Mouse (Mus musculus) layer of hippocampus, adult 9-10 months (tissue): ENCODE measurements around the gene Pkib.

Experiments
- DNase-seq: peaks from one replicate; pipeline ENCODE4 v3.0.0; 2022; ENCODE audit warnings: low spot score

Gene Pkib

GRCm38 (mm10) chr10:57740733-57741132 is 109.0 kb downstream of the Pkib start:
- no peak for DNase-seq

GRCm38 (mm10) chr10:57741351-57741750 is 109.6 kb downstream of the Pkib start:
- no peak for DNase-seq

- DNase-seq: no peak
Measured at GRCm38 (mm10) chr10:57743045-57743444, 111.3 kb downstream of the Pkib start.

GRCm38 (mm10) chr10:57743606-57744016 is 111.8 kb downstream of the Pkib start:
- peak; percentile 75 for DNase-seq

DNA sequence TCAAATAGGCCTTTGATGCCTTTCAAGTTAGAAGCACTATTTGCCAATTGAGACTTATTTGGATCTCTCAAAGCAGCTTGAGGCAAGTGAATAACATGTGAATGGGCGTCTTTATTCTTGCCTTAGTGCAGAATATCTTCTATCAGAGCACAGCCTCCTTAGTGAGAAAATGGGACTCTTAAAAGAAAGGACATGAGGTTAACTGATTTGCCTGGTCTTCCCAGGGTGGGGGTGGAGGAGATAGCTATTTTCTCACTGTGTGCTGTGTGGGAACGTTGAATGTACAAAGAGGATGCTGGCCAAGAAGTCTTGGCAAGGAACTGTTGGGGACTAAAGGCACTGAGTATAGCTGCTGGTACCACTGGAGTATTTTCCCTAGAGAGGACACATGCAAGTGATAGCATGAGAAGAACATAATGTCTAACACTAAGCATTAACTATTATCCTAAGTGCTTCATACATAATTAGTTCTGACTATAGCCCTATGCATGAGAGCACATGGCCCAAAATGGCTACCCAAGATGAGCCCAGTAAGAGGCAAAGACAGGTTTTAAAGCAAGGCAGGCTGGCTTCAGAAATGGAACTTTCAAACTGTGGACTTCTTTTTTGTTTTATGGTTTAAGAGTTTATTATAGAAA is 112.5 kb downstream of the Pkib start:
- no peak for DNase-seq

DNA sequence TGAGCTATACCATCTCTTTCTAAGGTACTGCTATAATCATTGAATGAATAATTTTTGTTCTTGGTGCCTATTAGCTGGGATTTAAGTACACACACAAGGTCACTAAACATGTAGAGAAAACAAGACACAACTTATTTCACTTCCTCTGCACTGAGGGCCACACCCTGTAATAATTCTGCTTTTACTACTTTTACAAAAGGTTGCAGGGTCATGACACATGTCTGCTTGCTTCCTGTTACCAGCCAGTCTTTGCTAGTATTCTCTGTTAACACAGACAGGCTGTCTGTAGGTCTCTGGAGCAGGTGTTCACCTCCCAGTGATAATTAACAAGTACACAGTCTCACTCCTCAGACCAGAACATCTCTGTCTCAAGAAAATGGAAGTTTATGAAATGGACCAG is 113.7 kb downstream of the Pkib start:
- no peak for DNase-seq

DNA sequence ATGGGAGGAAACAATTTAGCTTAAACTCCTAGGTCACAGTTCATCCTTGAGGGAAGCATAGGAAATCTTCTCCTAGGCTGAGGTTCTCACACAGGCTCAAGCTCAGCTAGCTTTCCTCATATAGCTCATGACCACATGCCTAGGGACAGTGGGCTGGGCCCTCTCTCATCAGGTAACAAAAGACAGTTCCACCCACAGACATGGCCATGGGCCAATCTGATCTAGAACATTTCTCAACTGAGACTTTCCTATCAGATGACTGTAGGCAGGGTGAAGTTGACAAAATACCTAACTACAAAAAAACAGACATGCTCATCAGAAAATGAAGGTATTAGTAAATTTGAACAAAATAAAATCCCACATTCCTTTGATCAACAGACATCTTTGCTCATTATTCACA is 115.3 kb downstream of the Pkib start:
- no peak for DNase-seq

DNA sequence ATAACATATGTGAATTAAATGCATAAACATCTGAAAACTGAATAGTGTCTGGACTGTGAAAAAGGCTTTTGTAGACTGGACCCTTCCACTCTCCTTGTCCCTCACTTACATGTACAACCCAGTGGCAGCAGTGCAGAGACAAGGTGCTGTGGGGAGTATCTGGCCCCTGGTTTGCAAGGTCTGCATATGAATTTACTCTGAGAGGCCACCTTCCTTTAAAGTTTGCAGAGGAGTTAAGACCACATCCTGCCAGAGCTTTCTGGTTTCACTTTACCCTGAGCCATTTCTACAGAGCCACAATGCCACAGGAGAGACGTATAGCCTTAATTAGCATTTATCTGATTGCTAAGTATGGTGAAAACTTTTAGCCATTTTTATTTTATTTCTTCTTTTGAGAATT is 121.6 kb downstream of the Pkib start:
- DNase-seq: no peak

DNA sequence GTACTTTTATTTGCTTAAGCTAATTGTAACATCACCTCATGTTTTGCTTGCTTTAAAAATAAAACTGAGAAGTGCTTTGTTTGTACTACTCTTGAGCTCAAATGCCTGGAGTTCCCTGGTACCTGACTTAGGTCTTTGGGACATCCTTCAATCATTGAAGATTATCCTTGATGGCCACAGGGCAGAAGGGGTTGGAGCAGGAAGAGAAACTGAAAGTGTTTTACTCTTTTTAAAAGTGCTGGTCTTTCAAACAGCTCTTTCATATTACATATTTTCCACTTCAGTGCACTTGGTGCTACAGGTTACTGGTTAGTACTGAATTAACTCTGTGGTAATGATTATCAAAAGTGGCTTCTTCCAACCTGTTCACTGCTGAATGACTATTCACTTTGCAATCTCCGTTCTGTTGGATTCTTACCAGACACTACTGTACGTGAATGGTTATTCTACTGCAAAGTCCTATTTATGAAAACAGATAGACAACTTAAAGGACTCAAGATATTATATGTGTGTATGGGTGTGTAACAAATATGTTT is 123.5 kb downstream of the Pkib start:
- DNase-seq: no peak

DNA sequence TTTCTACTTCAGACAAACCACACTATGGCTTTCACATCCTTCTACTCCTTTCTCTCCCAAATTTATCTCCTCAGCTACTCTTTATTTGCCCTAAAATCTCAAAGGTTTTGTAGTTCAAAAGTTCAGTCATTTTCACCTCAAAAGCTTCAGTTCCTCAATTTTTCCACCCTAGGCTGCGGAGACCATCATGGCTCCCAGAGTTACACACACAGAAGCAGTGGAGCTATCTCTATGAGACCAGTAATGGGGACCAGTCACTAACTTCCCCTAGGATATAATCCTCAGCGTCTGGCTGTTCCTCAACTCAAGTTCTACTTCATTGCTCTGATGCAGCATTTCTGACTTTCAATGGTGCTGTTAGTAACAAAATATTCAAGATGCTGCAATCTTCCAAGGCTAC is 127.2 kb downstream of the Pkib start:
- DNase-seq: no peak

DNA sequence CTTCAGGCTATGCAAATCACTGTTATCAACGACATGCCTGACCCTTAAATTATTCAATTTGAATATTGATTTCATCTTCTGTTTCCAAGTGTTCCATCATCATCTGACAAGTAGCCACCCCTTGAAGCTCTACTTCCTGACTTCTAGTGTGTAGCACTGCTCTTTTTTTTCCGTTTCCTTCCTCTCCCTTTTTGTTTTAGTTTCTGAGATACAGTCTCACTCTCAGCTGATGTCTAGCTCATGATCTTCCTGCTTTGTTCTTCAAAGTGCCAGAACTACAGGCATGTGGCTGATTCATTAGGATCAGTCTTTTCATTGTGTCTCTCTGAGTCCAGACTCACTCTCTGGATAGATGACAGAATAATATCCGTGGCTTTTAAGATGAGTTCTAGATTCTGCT is 128.9 kb downstream of the Pkib start:
- DNase-seq: no peak

- DNase-seq: no peak
Measured at GRCm38 (mm10) chr10:57763044-57763443, 131.3 kb downstream of the Pkib start.

DNA sequence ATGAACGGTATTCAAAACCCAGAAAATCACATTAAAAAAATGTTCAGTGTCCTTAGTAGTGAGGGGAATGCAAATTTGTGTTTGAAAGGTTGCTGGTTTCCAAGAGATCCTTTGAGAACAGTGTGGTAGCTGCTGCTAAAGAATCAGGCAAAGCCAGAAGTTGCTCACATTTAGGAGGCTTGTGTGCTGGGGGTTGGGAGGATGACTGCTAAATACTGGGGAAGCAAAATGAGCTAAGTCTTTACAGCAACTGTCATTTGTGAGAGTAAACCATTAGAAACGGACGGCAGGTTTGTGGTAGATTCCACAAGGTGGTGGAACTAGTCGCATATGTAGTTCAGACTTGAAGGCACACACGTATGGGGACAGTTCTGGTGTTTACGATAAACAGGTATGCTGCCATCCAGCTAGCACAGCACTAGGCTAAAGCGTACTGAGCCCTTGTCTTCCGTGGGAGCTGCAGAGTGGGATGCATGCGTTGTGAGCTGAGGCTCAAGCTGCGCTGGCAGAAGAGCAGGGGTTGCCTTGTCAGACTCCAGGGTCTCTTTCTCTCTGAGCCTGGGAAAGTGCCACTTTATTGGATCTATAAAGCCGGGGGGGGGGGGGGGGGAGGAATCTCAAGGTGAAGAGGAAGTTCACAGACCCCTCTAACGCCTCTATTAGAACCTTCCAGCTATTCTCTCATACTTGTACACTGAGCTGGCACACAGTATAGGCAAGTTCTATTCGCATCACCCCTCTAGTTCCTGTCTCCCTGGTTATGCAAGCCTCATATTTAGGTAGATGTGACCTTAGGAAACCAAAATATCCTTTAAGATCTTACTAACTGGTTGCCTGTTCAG is 151.7 kb downstream of the Pkib start:
- no peak for DNase-seq

GRCm38 (mm10) chr10:57784131-57784875 is 152.5 kb downstream of the Pkib start:
- no peak for DNase-seq

DNA sequence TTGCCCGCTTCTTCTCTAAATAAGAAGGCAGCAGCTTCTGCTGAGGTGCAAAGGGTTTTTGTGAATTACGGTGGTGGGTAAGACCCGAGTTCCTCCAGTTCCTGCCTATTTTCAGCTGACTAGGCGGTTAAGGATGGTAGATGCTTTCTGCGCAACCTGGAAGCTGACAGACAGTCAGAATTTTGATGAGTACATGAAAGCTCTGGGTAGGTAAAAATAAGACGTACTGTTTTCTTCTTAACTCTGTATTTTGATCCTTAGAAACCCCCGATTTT is 153.0 kb downstream of the Pkib start, which contains the start of gene Fabp7:
TSS of gene Fabp7 (plus strand) at position 6 of the 275 bp plus-strand sequence.
- DNase-seq: no peak

DNA sequence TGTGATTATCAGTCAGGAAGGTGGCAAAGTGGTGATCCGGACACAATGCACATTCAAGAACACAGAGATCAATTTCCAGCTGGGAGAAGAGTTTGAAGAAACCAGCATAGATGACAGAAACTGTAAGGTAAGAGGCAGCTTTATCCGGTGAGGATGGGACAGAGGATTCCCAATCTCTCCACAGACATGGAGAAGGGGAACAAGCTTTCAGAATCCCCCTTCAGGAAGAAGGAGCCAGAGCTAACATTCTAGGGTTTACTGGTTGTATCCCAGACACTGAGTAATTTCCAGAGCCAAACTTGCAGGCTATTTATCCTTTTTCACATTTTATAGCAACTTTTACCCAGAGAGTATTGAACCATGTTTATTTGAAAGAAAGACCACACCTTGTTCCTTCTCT is 153.8 kb downstream of the Pkib start:
- no peak for DNase-seq
